Mouse (Mus musculus): ENCODE measurements around the gene Ank3. TPM values are rescaled to one million over a fixed set of nuclear protein-coding genes. Genes with fewer than 3 reads are reported as not detected.

Ank3 gene
- total and polyA plus RNA-seq, 2 experiments from 2014 or later, result 56.7 to 267 TPM

GRCm38 (mm10) chr10:69366208-69366607 is 32.4 kb upstream of the Ank3 start:
- Histone ChIP-seq H3K9ac (no peak overlapping the region), H3K4me2 (ENCODE audit: low read depth) (no peak overlapping the region), H3K27me3 (ENCODE audit: insufficient read depth, low read length) (no peaks in the 10 kb centered on the region), H3K9me3 (ENCODE audit: low read length) (no peaks in the 10 kb centered on the region), H3K4me1 (ENCODE audit: insufficient read depth) (no peaks in the 10 kb centered on the region), H3K36me3 (ENCODE audit: insufficient read depth) (no peaks in the 10 kb centered on the region), H3K4me3 (ENCODE audit: low read depth, low read length) (no peak overlapping the region), H3K27ac (ENCODE audit: low read depth, low read length) (no peak overlapping the region)
- ATAC-seq, result no peak
- TF ChIP-seq CTCF (IDR thresholded peaks at IDR 0.05; ENCODE audit: low read depth), result no peak
- WGBS, result 89% methylated on average over 11 of the region's 11 CpGs
- DNase-seq, result no peak

- H3K4me2 ChIP-seq (ENCODE audit: low read depth), result no peak overlapping the region
- no peak overlapping the region for H3K27ac ChIP-seq (ENCODE audit: low read depth, low read length)
- WGBS, result 88% methylated on average over 13 of the region's 13 CpGs
- no peaks in the 10 kb centered on the region for H3K9me3 ChIP-seq (ENCODE audit: low read length)
- no peak overlapping the region for H3K9ac ChIP-seq
- H3K4me3 ChIP-seq (ENCODE audit: low read depth, low read length), result no peak overlapping the region
- ATAC-seq (no peak), DNase-seq (peak; percentile 23)
- H3K36me3 ChIP-seq (ENCODE audit: insufficient read depth), result no peaks in the 10 kb centered on the region
- H3K27me3 ChIP-seq (ENCODE audit: insufficient read depth, low read length), result no peaks in the 10 kb centered on the region
- no peaks in the 10 kb centered on the region for H3K4me1 ChIP-seq (ENCODE audit: insufficient read depth)
- peak; percentile 70 for TF ChIP-seq CTCF (IDR thresholded peaks at IDR 0.05; ENCODE audit: low read depth)
These were observed 31.6 kb upstream of the Ank3 start for GRCm38 (mm10) chr10:69366877-69367387.

GRCm38 (mm10) chr10:69369321-69369720 is 29.3 kb upstream of the Ank3 start:
- H3K27me3 ChIP-seq (ENCODE audit: insufficient read depth, low read length), result no peaks in the 10 kb centered on the region
- H3K9ac ChIP-seq, result no peak overlapping the region
- no peak for DNase-seq
- no peaks in the 10 kb centered on the region for H3K4me1 ChIP-seq (ENCODE audit: insufficient read depth)
- H3K36me3 ChIP-seq (ENCODE audit: insufficient read depth), result no peaks in the 10 kb centered on the region
- no peaks in the 10 kb centered on the region for H3K9me3 ChIP-seq (ENCODE audit: low read length)
- no peak overlapping the region for H3K4me2 ChIP-seq (ENCODE audit: low read depth)
- no peak overlapping the region for H3K27ac ChIP-seq (ENCODE audit: low read depth, low read length)
- TF ChIP-seq CTCF (IDR thresholded peaks at IDR 0.05; ENCODE audit: low read depth), result no peak
- WGBS, result 83% methylated on average over 6 of the region's 6 CpGs
- no peak for ATAC-seq
- no peak overlapping the region for H3K4me3 ChIP-seq (ENCODE audit: low read depth, low read length)

GRCm38 (mm10) chr10:69371441-69371840 is 27.1 kb upstream of the Ank3 start:
- peak; percentile 61 for DNase-seq
- H3K36me3 ChIP-seq (ENCODE audit: insufficient read depth), result no peaks in the 10 kb centered on the region
- no peaks in the 10 kb centered on the region for H3K9me3 ChIP-seq (ENCODE audit: low read length)
- ATAC-seq, result no peak; the same call in 1 of the 2 replicates
- 11% methylated on average over 10 of the region's 10 CpGs for WGBS
- H3K4me1 ChIP-seq (ENCODE audit: insufficient read depth), result no peaks in the 10 kb centered on the region
- TF ChIP-seq CTCF (IDR thresholded peaks at IDR 0.05; ENCODE audit: low read depth), result peak; percentile 80
- no peak overlapping the region for H3K4me2 ChIP-seq (ENCODE audit: low read depth)
- no peaks in the 10 kb centered on the region for H3K27me3 ChIP-seq (ENCODE audit: insufficient read depth, low read length)
- no peak overlapping the region for H3K4me3 ChIP-seq (ENCODE audit: low read depth, low read length)
- H3K27ac ChIP-seq (ENCODE audit: low read depth, low read length), result no peak overlapping the region
- H3K9ac ChIP-seq, result no peak overlapping the region

- no peak overlapping the region for H3K4me2 ChIP-seq (ENCODE audit: low read depth)
- no peak for TF ChIP-seq CTCF (IDR thresholded peaks at IDR 0.05; ENCODE audit: low read depth)
- no peak overlapping the region for H3K9ac ChIP-seq
- H3K4me1 ChIP-seq (ENCODE audit: insufficient read depth), result no peaks in the 10 kb centered on the region
- ATAC-seq (no peak), DNase-seq (no peak)
- no peaks in the 10 kb centered on the region for H3K36me3 ChIP-seq (ENCODE audit: insufficient read depth)
- no peak overlapping the region for H3K27ac ChIP-seq (ENCODE audit: low read depth, low read length)
- no peaks in the 10 kb centered on the region for H3K9me3 ChIP-seq (ENCODE audit: low read length)
- H3K27me3 ChIP-seq (ENCODE audit: insufficient read depth, low read length), result no peaks in the 10 kb centered on the region
- 90% methylated on average over 14 of the region's 14 CpGs for WGBS
- H3K4me3 ChIP-seq (ENCODE audit: low read depth, low read length), result no peak overlapping the region
These were observed 26.5 kb upstream of the Ank3 start for GRCm38 (mm10) chr10:69372061-69372460.

GRCm38 (mm10) chr10:69373796-69374550 is 24.6 kb upstream of the Ank3 start:
- Histone ChIP-seq H3K36me3 (ENCODE audit: insufficient read depth) (no peaks in the 10 kb centered on the region), H3K9me3 (ENCODE audit: low read length) (no peaks in the 10 kb centered on the region), H3K4me1 (ENCODE audit: insufficient read depth) (no peaks in the 10 kb centered on the region), H3K27ac (ENCODE audit: low read depth, low read length) (no peak overlapping the region), H3K27me3 (ENCODE audit: insufficient read depth, low read length) (no peaks in the 10 kb centered on the region), H3K4me2 (ENCODE audit: low read depth) (no peak overlapping the region), H3K9ac (no peak overlapping the region), H3K4me3 (ENCODE audit: low read depth, low read length) (no peak overlapping the region)
- no peak; the same call in 1 of the 2 replicates for ATAC-seq
- no peak for TF ChIP-seq CTCF (IDR thresholded peaks at IDR 0.05; ENCODE audit: low read depth)
- WGBS, result 41% methylated on average over 10 of the region's 10 CpGs
- DNase-seq, result no peak

GRCm38 (mm10) chr10:69375154-69375553 is 23.4 kb upstream of the Ank3 start:
- Histone ChIP-seq H3K4me2 (ENCODE audit: low read depth) (no peak overlapping the region), H3K9me3 (ENCODE audit: low read length) (no peaks in the 10 kb centered on the region), H3K4me3 (ENCODE audit: low read depth, low read length) (no peak overlapping the region), H3K27ac (ENCODE audit: low read depth, low read length) (no peak overlapping the region), H3K27me3 (ENCODE audit: insufficient read depth, low read length) (no peaks in the 10 kb centered on the region), H3K4me1 (ENCODE audit: insufficient read depth) (no peaks in the 10 kb centered on the region), H3K9ac (no peak overlapping the region), H3K36me3 (ENCODE audit: insufficient read depth) (no peaks in the 10 kb centered on the region)
- peak; percentile 26 for TF ChIP-seq CTCF (IDR thresholded peaks at IDR 0.05; ENCODE audit: low read depth)
- no peak for DNase-seq
- no peak for ATAC-seq
- 60% methylated on average over 7 of the region's 7 CpGs for WGBS

Measured in forebrain, postnatal 0 days (tissue).